Mouse (Mus musculus) embryonic facial prominence, embryonic 12.5 days (tissue): ENCODE data around the gene Zfp362. TPM values are rescaled to one million over a fixed set of nuclear protein-coding genes. Genes with fewer than 3 reads are reported as not detected.

Experiments
- ATAC-seq: fragments of 200-750 bp; cut with Nextera tagmentation; 2 replicates; pipeline ENCODE4 v1.8.0; 2017; ENCODE audit not compliant: insufficient number of reproducible peaks, insufficient read depth, low FRiP score, low TSS enrichment
- H3K27ac ChIP-seq: fragments of 300-500 bp; sonication (generic); 2 replicates; pipeline ENCODE4 v1.5.1; 2016; ENCODE audit warnings: mild to moderate bottlenecking
- H3K27me3 ChIP-seq: fragments of 300-500 bp; sonication (generic); 2 replicates; pipeline ENCODE4 v1.6.1; 2016; ENCODE audit warnings: mild to moderate bottlenecking, moderate library complexity
- H3K36me3 ChIP-seq: fragments of 300-500 bp; sonication (generic); 2 replicates; pipeline ENCODE4 v1.6.1; 2016; ENCODE audit warnings: mild to moderate bottlenecking
- H3K4me1 ChIP-seq: fragments of 300-500 bp; sonication (generic); 2 replicates; pipeline ENCODE4 v1.6.1; 2016
- H3K4me2 ChIP-seq: fragments of 300-500 bp; sonication (generic); replicated peaks from 2 replicates; pipeline ENCODE4 v1.6.1; 2016; ENCODE audit warnings: mild to moderate bottlenecking, moderate library complexity
- H3K4me3 ChIP-seq: fragments of 300-500 bp; sonication (generic); 2 replicates; pipeline ENCODE4 v1.5.1; 2016; ENCODE audit warnings: mild to moderate bottlenecking
- H3K9ac ChIP-seq: fragments of 300-500 bp; sonication (generic); 2 replicates; pipeline ENCODE4 v1.6.1; 2016; ENCODE audit warnings: mild to moderate bottlenecking, moderate library complexity
- H3K9me3 ChIP-seq: fragments of 300-500 bp; sonication (generic); 2 replicates; pipeline ENCODE4 v1.6.1; 2016; ENCODE audit warnings: mild to moderate bottlenecking, moderate library complexity
- WGBS: fragments of 180-500 bp; shearing (Covaris S2); methylation state at CpG from one replicate; pipeline ENCODE4 v1.1.7; 2016; 5-methylcytosine and 5-hydroxymethylcytosine counted together
- polyA plus RNA-seq: library from polyadenylated mRNA; unstranded; fragments of >200 nt; fragmentation: Nextera tagmentation; extraction: Ambion mirVana; gene quantifications from 2 replicates; pipeline ENCODE4 v1.2.1, GENCODE M21; 2016

Gene Zfp362
- polyA plus RNA-seq, 1 experiment from 2014 or later: 52.3 TPM

GRCm38 (mm10) chr4:128734721-128735671 is 70.8 kb downstream of the Zfp362 start:
- Histone ChIP-seq H3K36me3 (0 out of 2 replicates have a peak, but pooled peaks cover 15% of the 10 kb centered on the region), H3K9me3 (no peaks in the 10 kb centered on the region), H3K27me3 (no peaks in the 10 kb centered on the region), H3K27ac (peak overlapping the region; percentile 67), H3K4me2 (no peak overlapping the region), H3K4me3 (no peak overlapping the region), H3K4me1 (peaks cover 79% of the 10 kb centered on the region), H3K9ac (no peak overlapping the region)
- ATAC-seq: no peak
- 66% methylated on average over 18 of the region's 18 CpGs for WGBS

- H3K9me3 ChIP-seq: no peaks in the 10 kb centered on the region
- no peaks in the 10 kb centered on the region for H3K27me3 ChIP-seq
- 0 out of 2 replicates have a peak, but pooled peaks cover 15% of the 10 kb centered on the region for H3K36me3 ChIP-seq
- H3K9ac ChIP-seq: peak overlapping the region; percentile 16; the same call in 1 of the 2 replicates
- H3K4me2 ChIP-seq: no peak overlapping the region; the same call in 1 of the 2 replicates
- no peak for ATAC-seq
- H3K27ac ChIP-seq: peak overlapping the region; percentile 50; the same call in 1 of the 2 replicates
- H3K4me1 ChIP-seq: peaks cover 86% of the 10 kb centered on the region
- no peak overlapping the region for H3K4me3 ChIP-seq
- whole genome bisulfite sequencing: 28% methylated on average over 5 of the region's 5 CpGs
These were observed 71.6 kb downstream of the Zfp362 start for GRCm38 (mm10) chr4:128734217-128734616.

GRCm38 (mm10) chr4:128733496-128733895 is 72.3 kb downstream of the Zfp362 start:
- H3K4me1 ChIP-seq: peaks cover 93% of the 10 kb centered on the region
- no peaks in the 10 kb centered on the region for H3K27me3 ChIP-seq
- H3K27ac ChIP-seq: peak overlapping the region; percentile 50
- no peak for ATAC-seq
- H3K4me2 ChIP-seq: no peak overlapping the region
- H3K4me3 ChIP-seq: no peak overlapping the region
- peak overlapping the region; percentile 16; the same call in 1 of the 2 replicates for H3K9ac ChIP-seq
- 0 out of 2 replicates have a peak, but pooled peaks cover 15% of the 10 kb centered on the region for H3K36me3 ChIP-seq
- WGBS: 48% methylated on average over 6 of the region's 6 CpGs
- no peaks in the 10 kb centered on the region for H3K9me3 ChIP-seq

- Histone ChIP-seq H3K36me3 (0 out of 2 replicates have a peak, but pooled peaks cover 15% of the 10 kb centered on the region), H3K4me1 (peaks cover 86% of the 10 kb centered on the region)
- no peak for ATAC-seq
These were observed 73.1 kb downstream of the Zfp362 start for GRCm38 (mm10) chr4:128732794-128733193.

GRCm38 (mm10) chr4:128730271-128730670 is 75.6 kb downstream of the Zfp362 start:
- Histone ChIP-seq H3K4me1 (peaks cover 69% of the 10 kb centered on the region), H3K9ac (peak overlapping the region; percentile 100; the same call in 1 of the 2 replicates)
- WGBS: 79% methylated on average over 6 of the region's 6 CpGs

More at GRCm38 (mm10) chr4:128732794-128733193, 73.1 kb downstream of the Zfp362 start:
- Histone ChIP-seq H3K9ac (no peak overlapping the region), H3K27me3 (no peaks in the 10 kb centered on the region), H3K4me2 (no peak overlapping the region), H3K27ac (no peak overlapping the region), H3K9me3 (no peaks in the 10 kb centered on the region), H3K4me3 (no peak overlapping the region)
- WGBS: 69% methylated on average over 5 of the region's 5 CpGs

GRCm38 (mm10) chr4:128729709-128730037 is 76.2 kb downstream of the Zfp362 start:
- H3K9me3 ChIP-seq: no peaks in the 10 kb centered on the region
- ATAC-seq: no peak
- 11% methylated on average over 5 of the region's 5 CpGs for WGBS
- H3K27me3 ChIP-seq: no peaks in the 10 kb centered on the region
- peak overlapping the region; percentile 61 for H3K27ac ChIP-seq
- 0 out of 2 replicates have a peak, but pooled peaks cover 15% of the 10 kb centered on the region for H3K36me3 ChIP-seq
- peak overlapping the region; percentile 100 for H3K9ac ChIP-seq
- peaks cover 63% of the 10 kb centered on the region for H3K4me1 ChIP-seq
- peak overlapping the region; percentile 91 for H3K4me2 ChIP-seq
- H3K4me3 ChIP-seq: peak overlapping the region; percentile 91

More at GRCm38 (mm10) chr4:128730271-128730670, 75.6 kb downstream of the Zfp362 start:
- Histone ChIP-seq H3K36me3 (0 out of 2 replicates have a peak, but pooled peaks cover 15% of the 10 kb centered on the region), H3K4me3 (peak overlapping the region; percentile 91), H3K27me3 (no peaks in the 10 kb centered on the region), H3K27ac (no peak overlapping the region; the same call in 1 of the 2 replicates), H3K9me3 (no peaks in the 10 kb centered on the region), H3K4me2 (peak overlapping the region; percentile 91)
- no peak for ATAC-seq

- Histone ChIP-seq H3K27me3 (no peaks in the 10 kb centered on the region), H3K36me3 (0 out of 2 replicates have a peak, but pooled peaks cover 15% of the 10 kb centered on the region), H3K9me3 (no peaks in the 10 kb centered on the region), H3K9ac (peak overlapping the region; percentile 100), H3K4me1 (peaks cover 58% of the 10 kb centered on the region), H3K4me3 (peak overlapping the region; percentile 91), H3K27ac (peak overlapping the region; percentile 61), H3K4me2 (peak overlapping the region; percentile 91)
- no peak for ATAC-seq
- 13% methylated on average over 15 of the region's 15 CpGs for WGBS
These were observed 76.7 kb downstream of the Zfp362 start for GRCm38 (mm10) chr4:128729033-128729708.

- Histone ChIP-seq H3K4me3 (peak overlapping the region; percentile 91), H3K4me2 (peak overlapping the region; percentile 91), H3K27me3 (no peaks in the 10 kb centered on the region), H3K36me3 (0 out of 2 replicates have a peak, but pooled peaks cover 17% of the 10 kb centered on the region), H3K9me3 (no peaks in the 10 kb centered on the region), H3K4me1 (peaks cover 51% of the 10 kb centered on the region), H3K9ac (peak overlapping the region; percentile 100), H3K27ac (peak overlapping the region; percentile 96)
- WGBS: 1% methylated on average over 5 of the region's 5 CpGs
- no peak for ATAC-seq
These were observed 77.4 kb downstream of the Zfp362 start for GRCm38 (mm10) chr4:128728431-128728851.

- Histone ChIP-seq H3K27me3 (no peaks in the 10 kb centered on the region), H3K9me3 (no peaks in the 10 kb centered on the region), H3K36me3 (0 out of 2 replicates have a peak, but pooled peaks cover 19% of the 10 kb centered on the region), H3K9ac (peak overlapping the region; percentile 100), H3K4me3 (peak overlapping the region; percentile 91), H3K4me1 (peaks cover 45% of the 10 kb centered on the region), H3K4me2 (peak overlapping the region; percentile 91), H3K27ac (peak overlapping the region; percentile 96)
- peak; percentile 67 for ATAC-seq
- WGBS: under 1% methylated on average over 63 of the region's 65 CpGs
These were observed 78.0 kb downstream of the Zfp362 start for GRCm38 (mm10) chr4:128727721-128728430.

GRCm38 (mm10) chr4:128727019-128727720 is 78.7 kb downstream of the Zfp362 start:
- peak overlapping the region; percentile 100 for H3K9ac ChIP-seq
- H3K27ac ChIP-seq: peak overlapping the region; percentile 96
- peak overlapping the region; percentile 91 for H3K4me3 ChIP-seq
- H3K27me3 ChIP-seq: no peaks in the 10 kb centered on the region
- H3K4me2 ChIP-seq: peak overlapping the region; percentile 91
- WGBS: 5% methylated on average over 34 of the region's 68 CpGs
- 0 out of 2 replicates have a peak, but pooled peaks cover 19% of the 10 kb centered on the region for H3K36me3 ChIP-seq
- H3K9me3 ChIP-seq: no peaks in the 10 kb centered on the region
- H3K4me1 ChIP-seq: peaks cover 41% of the 10 kb centered on the region
- ATAC-seq: peak; percentile 90
